Mouse (Mus musculus) C2C12 (cell line): ENCODE measurements around the gene Sel1l2.

ENCODE experiments used
- CTCF ChIP-seq: IDR thresholded peaks from one replicate; pipeline ENCODE4 v1.5.1; 2011; ENCODE audit not compliant: control insufficient read depth, insufficient read depth, insufficient read length
- MAX ChIP-seq: IDR thresholded peaks from one replicate; pipeline ENCODE4 v1.6.1; 2011; ENCODE audit warnings: mild to moderate bottlenecking, control low read depth
- MYOD1 ChIP-seq: IDR thresholded peaks from one replicate; pipeline ENCODE4 v1.6.1; 2011; ENCODE audit warnings: low read depth; ENCODE audit not compliant: control insufficient read depth, insufficient read length
- USF1 ChIP-seq: IDR thresholded peaks from one replicate; pipeline ENCODE4 v1.6.1; 2011; ENCODE audit warnings: low read depth, mild to moderate bottlenecking, control low read depth, moderate library complexity

GRCm38 (mm10) chr2:140203756-140204155, 185.8 kb downstream of the Sel1l2 start:
- no peak for TF ChIP-seq CTCF
- no peak for TF ChIP-seq USF1
- TF ChIP-seq MAX, result no peak
- no peak for TF ChIP-seq MYOD1
